Mouse (Mus musculus) cerebellum, adult 2 months (tissue): ENCODE data around the gene Lsamp.

Experiments used
- CTCF ChIP-seq: fragments of 200-500 bp; IDR thresholded peaks from 2 replicates; pipeline ENCODE4 v1.5.1; 2011; ENCODE audit warnings: low read depth, mild to moderate bottlenecking, control low read depth, low read length, moderate library complexity, borderline replicate concordance; ENCODE audit not compliant: insufficient read depth
- POLR2A ChIP-seq: fragments of 200-500 bp; IDR thresholded peaks from 2 replicates; pipeline ENCODE4 v1.6.1; 2011; ENCODE audit warnings: low read length, control low read depth, borderline replicate concordance; ENCODE audit not compliant: insufficient read depth

- TF ChIP-seq POLR2A, result no peak
- TF ChIP-seq CTCF, result no peak
Observed at GRCm38 (mm10) chr16:42002925-42003324, 2018.8 kb downstream of the Lsamp start.
